Mouse (Mus musculus) heart, postnatal 0 days (tissue): ENCODE measurements around the gene Stat3.

Source experiments
- CTCF ChIP-seq: IDR thresholded peaks from 2 replicates; pipeline ENCODE4 v1.5.1; 2016; ENCODE audit warnings: antibody characterized with exemption, control low read depth, low read depth
- EP300 ChIP-seq: IDR thresholded peaks from 2 replicates; pipeline ENCODE4 v1.6.1; 2016; ENCODE audit warnings: antibody characterized with exemption, low read depth

GRCm38 (mm10) chr11:100896078-100896477, 43.3 kb downstream of the Stat3 start:
- TF ChIP-seq EP300 (no peak), CTCF (no peak)
